Mouse (Mus musculus): ENCODE measurements around the gene Gm20388.

DNA sequence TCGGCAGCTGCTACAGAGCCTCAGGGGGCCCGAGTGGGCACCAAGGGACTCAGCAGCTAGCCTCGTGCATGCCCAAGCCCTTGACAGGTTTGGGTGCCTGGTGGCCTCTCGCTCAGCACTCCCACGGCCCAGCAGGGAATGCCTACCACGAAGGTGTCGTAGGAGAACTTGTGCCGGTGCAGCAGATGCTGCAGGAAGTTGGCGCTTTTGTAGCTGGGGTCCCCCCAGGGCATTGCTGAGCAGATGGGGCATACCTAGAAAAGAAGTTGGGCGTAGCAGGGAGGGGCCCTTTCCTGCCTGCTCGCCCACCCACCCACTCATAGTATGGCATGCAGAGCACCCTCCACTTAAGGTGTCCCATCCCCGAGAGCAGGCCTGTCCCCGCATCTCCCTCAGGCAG, 2557.2 kb downstream of the Gm20388 start:
- TF ChIP-seq CTCF (IDR thresholded peaks at IDR 0.05; ENCODE audit: insufficient read depth, low read depth, low read length): no peak
- TF ChIP-seq POLR2A (IDR thresholded peaks at IDR 0.05; ENCODE audit: insufficient read depth, low read depth, low read length): no peak

Data from olfactory bulb, adult 2 months (tissue).